Mouse (Mus musculus): ENCODE measurements around the gene Sla2.

DNA sequence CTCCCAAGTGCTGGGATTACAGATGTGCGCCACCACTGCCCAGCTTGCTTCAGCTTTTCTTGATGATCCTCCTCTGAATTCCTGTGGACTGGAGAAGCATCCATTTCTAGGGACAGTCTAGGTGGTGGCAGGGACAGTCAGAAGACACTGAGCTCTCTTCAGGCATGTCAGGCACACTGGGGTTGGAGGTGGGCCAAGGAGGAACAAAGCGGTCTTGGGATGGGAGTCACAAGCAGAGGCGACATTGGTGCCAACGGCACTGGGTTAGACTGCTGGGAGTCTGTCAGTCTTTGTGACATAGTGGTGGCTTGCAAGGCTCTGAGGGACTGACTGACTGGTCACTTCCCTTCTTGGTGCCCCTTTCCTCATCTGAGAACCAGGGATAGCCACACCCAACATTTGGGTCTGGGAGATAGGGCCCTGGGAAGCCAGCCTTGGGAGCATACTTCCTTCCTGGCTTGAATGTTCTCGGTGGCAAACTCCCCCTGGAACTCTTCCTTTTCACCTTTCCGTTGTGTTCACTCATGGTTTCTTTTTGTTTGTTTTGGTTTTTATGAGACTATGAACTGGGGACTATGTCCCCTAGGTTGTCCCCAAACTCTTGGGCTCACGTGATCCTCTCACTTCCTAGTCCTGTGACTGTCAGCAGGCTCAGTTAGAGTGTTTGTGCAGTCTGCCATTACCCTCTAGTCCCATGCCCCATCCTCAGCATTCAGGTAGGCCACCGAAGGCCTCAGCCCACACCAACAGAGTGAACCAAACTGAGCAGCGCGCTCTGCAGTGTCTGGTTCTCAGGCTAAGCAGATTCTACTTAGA is 2.4 kb downstream of the Sla2 start:
- TF ChIP-seq ETS1 (conservative IDR thresholded peaks at IDR 0.05; ENCODE audit: low read depth, low read length) (no peak), POLR2A (IDR thresholded peaks at IDR 0.05; ENCODE audit: low read depth, low read length) (no peak), HCFC1 (IDR thresholded peaks at IDR 0.05; ENCODE audit: low read depth, low read length) (no peak), ZNF384 (IDR thresholded peaks at IDR 0.05; ENCODE audit: low read depth, low read length) (no peak), ZC3H11A (IDR thresholded peaks at IDR 0.05; ENCODE audit: low read depth, low read length) (no peak), MAX (IDR thresholded peaks at IDR 0.05; ENCODE audit: low read length) (no peak), SIN3A (IDR thresholded peaks at IDR 0.05; ENCODE audit: low read length) (no peak), ZKSCAN1 (IDR thresholded peaks at IDR 0.05; ENCODE audit: borderline replicate concordance, low read depth, low read length) (no peak), E2F4 (IDR thresholded peaks at IDR 0.05; ENCODE audit: insufficient replicate concordance, low read depth, low read length) (no peak), CTCF (conservative IDR thresholded peaks at IDR 0.05 in 1 of 2, IDR thresholded peaks at IDR 0.05 in 1 of 2; ENCODE audit: low read depth in 2 of 2, low read length in 2 of 2) (no peak), NELFE (IDR thresholded peaks at IDR 0.05; ENCODE audit: low read depth, low read length) (no peak), CHD2 (IDR thresholded peaks at IDR 0.05; ENCODE audit: low read length) (no peak)
